Mouse (Mus musculus) cerebellum, adult 11-12 months (tissue): ENCODE data around the gene Sesn1.
"Not testable (repeated sequence)": the region's sequence is repeated elsewhere in the genome, so short reads cannot be mapped to it uniquely, and the experiment has no call there.

ENCODE experiments used
- DNase-seq: peaks from one replicate; pipeline ENCODE4 v3.0.0; 2022

The Sesn1 gene

DNA sequence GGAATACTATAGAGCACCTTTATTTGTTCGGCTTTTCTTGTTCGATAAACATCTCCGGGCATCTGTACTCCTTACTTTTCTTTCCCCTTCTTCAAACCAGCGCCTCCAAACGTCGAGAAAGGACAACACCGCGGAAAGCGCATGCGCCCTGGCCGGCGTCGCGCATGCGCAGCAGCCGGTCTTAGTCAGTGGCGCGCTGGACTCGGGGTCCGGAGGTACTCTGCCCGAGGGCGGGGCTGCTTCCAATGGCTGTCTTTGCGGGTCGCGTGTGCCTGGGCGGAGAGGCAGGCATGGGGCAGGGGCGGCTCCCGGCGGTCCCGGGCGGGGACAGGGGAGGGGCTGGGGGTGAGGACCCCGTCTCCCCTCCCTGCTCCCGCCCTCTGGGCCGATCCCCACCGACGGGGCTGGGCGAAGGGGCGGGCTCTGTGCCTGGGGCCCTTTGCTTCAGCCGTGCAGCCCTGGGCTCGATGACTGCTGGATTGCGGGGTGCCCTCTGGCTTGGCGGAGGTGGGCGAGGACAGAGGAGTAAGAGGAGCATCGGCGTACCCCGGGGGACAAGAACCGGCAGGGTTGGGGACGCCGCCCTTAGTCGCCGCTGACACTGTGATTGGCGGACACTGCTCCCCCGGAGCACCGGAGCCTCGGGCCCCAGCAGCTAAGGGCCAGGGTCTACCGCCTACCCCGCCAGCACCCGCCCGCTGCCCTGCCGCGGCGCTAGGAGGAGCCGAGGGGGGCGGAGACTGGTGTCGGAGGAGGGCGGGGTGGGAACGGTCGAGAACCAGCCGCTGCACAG is at the start of gene Sesn1, which contains the start of gene Cep57l1:
Gene Sesn1 (plus strand): TSS at position 165 of the 793 bp plus-strand sequence.
Gene Cep57l1 (minus strand): TSS at position 101 of the 793 bp plus-strand sequence.
- peak; percentile 92 for DNase-seq

GRCm38 (mm10) chr10:41760866-41761265 is 48.9 kb upstream of the Sesn1 start:
- DNase-seq = no peak

GRCm38 (mm10) chr10:41763741-41764385 is 45.9 kb upstream of the Sesn1 start:
- no peak for DNase-seq

GRCm38 (mm10) chr10:41765586-41765985 is 44.1 kb upstream of the Sesn1 start:
- no peak for DNase-seq

- DNase-seq = no peak
Measured at GRCm38 (mm10) chr10:41766280-41766679, 43.5 kb upstream of the Sesn1 start.

DNA sequence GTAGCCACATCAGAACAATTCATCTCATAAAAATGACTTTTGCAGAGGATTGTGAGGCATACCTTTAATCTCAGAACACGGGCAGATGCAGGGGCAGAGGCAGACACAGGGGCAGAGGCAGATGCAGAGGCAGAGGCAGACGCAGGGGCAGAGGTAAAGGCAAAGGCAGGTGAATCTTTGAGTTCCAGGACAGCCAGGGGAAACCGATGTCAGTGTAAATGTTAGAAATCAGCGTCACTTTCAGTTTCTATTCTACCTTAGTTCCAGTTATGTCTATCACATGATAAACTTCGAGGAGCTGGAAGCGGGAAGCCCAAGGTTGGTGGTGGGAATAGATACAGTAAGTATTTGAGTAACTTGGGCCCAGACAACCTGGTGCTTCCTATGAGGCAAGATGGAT is 42.5 kb upstream of the Sesn1 start:
- DNase-seq = no peak

- no peak for DNase-seq
Measured at GRCm38 (mm10) chr10:41792375-41792774, 17.4 kb upstream of the Sesn1 start.

DNA sequence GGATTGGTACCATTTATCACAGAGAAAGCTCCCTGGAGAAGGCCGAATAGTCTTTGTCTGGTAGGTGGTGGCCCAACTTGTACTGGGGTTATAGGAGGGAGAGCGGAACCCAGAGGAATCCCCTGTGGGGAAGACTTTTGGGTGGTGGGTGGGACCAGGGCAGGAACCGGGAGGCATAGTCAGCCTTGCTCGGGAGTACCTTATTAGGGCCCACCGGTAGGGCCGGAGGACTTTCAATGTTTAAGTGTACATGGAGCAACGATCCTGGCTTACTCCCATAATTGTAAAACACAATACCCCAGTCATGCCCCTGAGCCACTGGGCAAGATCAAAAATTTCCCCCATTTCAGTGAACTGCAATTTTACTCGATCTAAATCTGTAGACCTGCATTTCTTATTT is 12.5 kb upstream of the Sesn1 start:
- DNase-seq = no peak

GRCm38 (mm10) chr10:41803467-41803866 is 6.3 kb upstream of the Sesn1 start:
- DNase-seq = no peak

DNA sequence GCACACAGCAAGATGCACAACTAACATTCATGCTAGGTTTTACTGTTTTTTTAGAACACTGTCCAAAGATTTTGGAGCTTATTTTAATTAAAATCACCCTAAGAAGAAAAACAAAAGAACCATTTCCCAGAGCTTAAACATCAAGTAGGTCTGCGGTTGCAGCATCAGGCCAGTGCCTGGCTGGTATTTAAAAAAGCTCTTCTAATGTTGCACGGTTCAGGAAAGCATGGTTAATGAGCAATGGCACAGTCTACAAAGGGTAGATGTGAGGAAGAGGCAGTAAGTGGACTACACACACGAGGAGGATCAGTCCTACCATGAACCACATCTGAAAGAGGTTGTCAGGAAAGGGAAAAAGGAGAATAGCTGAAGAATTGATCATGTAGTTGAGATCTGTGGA is 5.0 kb upstream of the Sesn1 start:
- no peak for DNase-seq

DNA sequence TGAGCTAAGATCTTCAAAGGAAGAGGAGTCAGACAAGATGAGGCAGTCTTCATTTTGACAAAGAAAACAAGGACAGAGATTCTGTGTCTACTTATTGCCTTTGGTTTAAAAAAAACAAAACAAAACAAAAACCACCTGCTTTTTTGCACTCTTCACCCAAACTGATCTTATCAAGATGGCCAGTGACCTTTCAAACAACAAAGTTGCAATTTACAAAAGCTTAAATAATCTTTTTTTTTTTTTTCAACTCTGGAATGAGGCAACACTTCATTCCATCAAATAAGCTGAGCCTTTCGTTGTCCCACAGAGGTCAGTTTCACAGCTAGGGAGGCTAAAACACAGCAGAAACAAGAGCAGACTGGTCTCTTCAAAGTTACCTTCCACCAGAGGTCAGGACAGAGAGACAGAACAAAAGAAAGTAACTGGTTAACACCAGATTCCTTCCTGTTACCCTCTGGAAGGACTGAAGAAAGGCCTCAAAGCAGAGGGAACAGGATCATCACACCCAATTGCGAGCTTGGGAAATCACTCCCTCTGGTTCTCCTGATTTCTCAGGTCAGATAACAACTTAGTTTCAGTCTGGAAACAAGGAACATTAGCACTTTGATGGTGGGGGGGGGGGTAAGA is 3.9 kb upstream of the Sesn1 start:
- DNase-seq = no peak

DNA sequence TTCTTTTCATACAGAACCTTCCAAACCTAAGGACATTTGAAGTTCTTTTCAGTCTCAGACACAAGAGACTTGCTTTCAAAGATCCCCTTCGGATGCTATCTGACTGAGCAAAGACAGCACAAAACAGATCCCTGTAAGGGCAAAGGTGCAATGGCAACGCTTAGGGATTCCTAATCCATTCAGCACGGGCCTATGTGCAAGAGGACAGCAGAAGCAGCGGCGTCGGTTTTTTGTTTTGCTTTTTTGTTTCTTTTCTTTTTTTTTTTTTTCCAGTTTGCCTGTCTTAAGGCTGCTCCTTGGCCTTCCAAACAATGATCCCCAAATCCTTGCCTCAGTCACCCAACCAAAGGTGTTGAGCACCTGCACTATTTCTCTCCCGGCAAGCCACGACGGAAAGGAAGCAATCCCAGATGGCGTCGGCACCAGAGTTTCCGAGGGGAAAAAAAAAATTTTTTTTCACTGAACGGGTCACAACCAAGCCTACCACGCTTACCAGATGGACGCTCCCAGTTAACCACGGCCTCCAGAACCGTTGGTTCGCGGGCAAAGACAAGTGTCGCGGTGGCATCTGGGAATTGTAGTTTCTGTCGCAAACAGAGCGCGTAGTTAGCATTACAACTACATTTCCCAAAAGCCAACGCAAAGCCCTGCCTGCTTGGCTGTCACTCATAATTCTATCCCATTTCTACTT is 510 bp upstream of the Sesn1 start:
- DNase-seq = peak; percentile 91

- no peak for DNase-seq
Measured at GRCm38 (mm10) chr10:41810564-41811455, 1.1 kb downstream of the Sesn1 start.

- no peak for DNase-seq
Measured at GRCm38 (mm10) chr10:41812566-41812965, 2.8 kb downstream of the Sesn1 start.

DNA sequence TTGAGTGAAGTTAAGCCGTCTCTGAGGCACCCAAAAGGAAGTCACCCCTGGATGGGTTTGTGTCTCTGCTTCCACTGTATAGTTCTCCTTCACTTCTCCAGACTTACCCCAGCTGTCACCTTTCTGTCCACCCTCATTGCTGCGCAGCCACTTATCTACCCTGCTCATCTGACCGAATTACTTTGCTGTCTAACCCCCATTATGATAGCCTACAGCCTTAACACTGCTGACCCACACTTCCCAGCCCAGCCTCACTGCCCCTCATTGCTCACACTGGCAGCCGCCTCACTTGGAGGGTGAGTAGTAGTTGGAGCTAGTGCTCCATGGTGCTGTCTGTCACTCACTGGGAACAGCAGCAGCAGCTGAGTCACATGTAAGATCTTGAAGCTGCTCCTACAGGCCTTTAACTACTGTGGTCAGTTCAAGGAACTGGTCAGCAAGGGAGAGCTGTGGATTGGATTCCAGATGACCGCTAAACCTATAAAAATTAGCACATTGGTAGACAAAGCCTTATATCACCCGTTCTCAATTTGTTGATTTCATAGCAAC is 4.6 kb downstream of the Sesn1 start:
- DNase-seq = no peak

GRCm38 (mm10) chr10:41816516-41816915 is 6.8 kb downstream of the Sesn1 start:
- no peak for DNase-seq

DNA sequence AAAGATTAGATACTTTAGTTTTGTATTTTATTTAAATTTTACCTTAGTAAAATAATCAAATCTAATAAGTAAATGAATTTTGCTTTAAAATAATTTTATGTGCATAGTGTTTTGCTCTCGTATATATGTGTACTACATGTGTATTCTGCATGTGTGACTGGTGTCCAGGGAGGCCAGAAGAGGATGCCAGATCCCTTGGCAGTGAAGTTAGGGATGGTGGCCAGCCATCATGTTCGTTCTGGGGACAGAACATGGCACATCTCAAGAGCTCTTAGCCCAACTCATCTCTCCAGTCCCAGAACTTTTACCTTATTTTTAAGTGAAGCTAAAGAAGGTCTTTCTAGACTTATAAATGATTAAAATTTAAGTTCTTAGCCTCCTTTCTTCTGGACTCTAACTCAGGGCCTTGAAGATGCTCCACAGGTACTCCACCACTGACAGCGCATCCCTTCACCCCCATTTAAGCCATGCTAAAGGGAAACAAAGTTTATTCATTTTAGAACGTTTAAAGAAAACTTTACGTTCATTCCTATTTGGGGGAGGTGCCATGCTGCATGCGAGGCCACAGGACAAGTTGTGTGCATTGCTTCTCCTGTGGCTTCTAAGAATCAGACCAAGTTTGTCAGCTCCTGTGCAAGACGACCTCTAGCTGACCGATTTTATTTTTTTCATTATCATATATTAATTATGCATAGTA is 8.4 kb downstream of the Sesn1 start:
- DNase-seq = no peak

GRCm38 (mm10) chr10:41818733-41819070 is 9.0 kb downstream of the Sesn1 start:
- not testable (repeated sequence) for DNase-seq

DNA sequence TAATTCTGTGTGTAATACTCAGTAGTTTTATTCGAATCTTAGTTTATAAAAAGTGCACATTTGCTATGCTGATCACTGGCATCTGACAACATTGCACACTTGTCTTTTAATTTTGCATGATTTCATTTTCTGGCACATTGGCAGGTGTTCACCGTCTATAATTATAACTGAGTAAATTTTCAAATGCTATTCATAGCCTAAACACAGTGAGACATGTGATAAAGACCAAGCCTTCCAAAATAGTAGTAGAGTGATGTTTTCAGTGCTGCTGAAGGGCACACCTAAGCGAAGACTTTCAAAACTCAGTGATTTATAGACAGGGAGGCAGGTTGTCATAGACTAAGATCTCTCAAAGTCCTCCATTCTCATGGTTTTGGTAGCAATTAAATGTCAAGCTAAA is 9.6 kb downstream of the Sesn1 start:
- no peak for DNase-seq

- no peak for DNase-seq
Measured at GRCm38 (mm10) chr10:41820401-41820800, 10.7 kb downstream of the Sesn1 start.

GRCm38 (mm10) chr10:41821171-41821570 is 11.4 kb downstream of the Sesn1 start:
- no peak for DNase-seq
